In genomic region chr1:50961954-50962648, GRCm38 (mm10) we compare ENCODE assay signal across 8 mouse cellular contexts.
A peak's percentile ranks its signal among the peaks of the same experiment; 100 is the strongest.
DNase-seq lines count a peak whose midpoint lies in the region; ATAC-seq lines count a peak whose summit lies in the region.

No protein-coding gene starts in this region.

- H3K27me3 ChIP-seq in midbrain, embryonic 11.5 days (ENCODE audit: control insufficient read depth, insufficient read depth, low read length), result no peaks in the 10 kb centered on the region
- no peaks in the 10 kb centered on the region for H3K27me3 ChIP-seq in midbrain, embryonic 13.5 days
- H3K27me3 ChIP-seq in forebrain, embryonic 11.5 days (ENCODE audit: control insufficient read depth, insufficient read depth, low read length), result no peaks in the 10 kb centered on the region

- H3K27ac ChIP-seq in midbrain, embryonic 11.5 days (ENCODE audit: low read depth, low read length), result no peak overlapping the region
- H3K27ac ChIP-seq in midbrain, embryonic 13.5 days, result no peak overlapping the region
- no peak overlapping the region for H3K27ac ChIP-seq in forebrain, embryonic 11.5 days (ENCODE audit: low read depth, low read length)

- H3K9ac ChIP-seq in midbrain, embryonic 11.5 days (ENCODE audit: low read length), result no peak overlapping the region
- no peak overlapping the region for H3K9ac ChIP-seq in midbrain, embryonic 13.5 days (replicated peaks)
- H3K9ac ChIP-seq in forebrain, embryonic 11.5 days (ENCODE audit: low read length), result no peak overlapping the region

- no peak overlapping the region for H3K4me3 ChIP-seq in midbrain, embryonic 11.5 days (ENCODE audit: low read depth, low read length)
- H3K4me3 ChIP-seq in midbrain, embryonic 13.5 days (replicated peaks), result no peak overlapping the region
- H3K4me3 ChIP-seq in forebrain, embryonic 11.5 days (ENCODE audit: low read depth, low read length), result no peak overlapping the region

- no peaks in the 10 kb centered on the region for H3K36me3 ChIP-seq in midbrain, embryonic 11.5 days (ENCODE audit: control insufficient read depth, insufficient read depth, low read length)
- no peaks in the 10 kb centered on the region for H3K36me3 ChIP-seq in midbrain, embryonic 13.5 days
- H3K36me3 ChIP-seq in forebrain, embryonic 11.5 days (ENCODE audit: control insufficient read depth, insufficient read depth, low read length), result no peaks in the 10 kb centered on the region

- H3K4me1 ChIP-seq in midbrain, embryonic 11.5 days (ENCODE audit: control insufficient read depth, insufficient read depth, low read length), result no peaks in the 10 kb centered on the region
- no peaks in the 10 kb centered on the region for H3K4me1 ChIP-seq in midbrain, embryonic 13.5 days (replicated peaks)
- H3K4me1 ChIP-seq in forebrain, embryonic 11.5 days (replicated peaks; ENCODE audit: control insufficient read depth, insufficient read depth, low read length), result no peaks in the 10 kb centered on the region

- ATAC-seq in midbrain, embryonic 11.5 days (ENCODE audit: low FRiP score), result 0 out of 2 replicates have a peak, but pooled peaks have one; percentile 27
- ATAC-seq in midbrain, embryonic 13.5 days, result no peak
- ATAC-seq in forebrain, embryonic 11.5 days (replicated peaks; ENCODE audit: low FRiP score), result 0 out of 2 replicates have a peak, but pooled peaks have one; percentile 46
- ATAC-seq in hematopoietic stem cell, adult 5-6 weeks (replicated peaks in 1 of 2; ENCODE audit: insufficient read depth in 1 of 2, low FRiP score in 2 of 2, low TSS enrichment in 1 of 2, low read depth in 1 of 2, poor library complexity in 2 of 2, severe bottlenecking in 2 of 2), result peak; percentile 85 to 87

- 57% methylated on average over 5 of the region's 5 CpGs for WGBS in midbrain, embryonic 11.5 days
- 48% methylated on average over 5 of the region's 5 CpGs for WGBS in midbrain, embryonic 13.5 days
- 53% methylated on average over 5 of the region's 5 CpGs for WGBS in forebrain, embryonic 11.5 days

- H3K4me2 ChIP-seq in midbrain, embryonic 11.5 days, result no peak overlapping the region
- no peak overlapping the region for H3K4me2 ChIP-seq in midbrain, embryonic 13.5 days (replicated peaks)
- no peak overlapping the region for H3K4me2 ChIP-seq in forebrain, embryonic 11.5 days (ENCODE audit: low read depth, low read length, severe bottlenecking)

- H3K9me3 ChIP-seq in midbrain, embryonic 11.5 days (ENCODE audit: control insufficient read depth, low read length), result no peaks in the 10 kb centered on the region
- no peaks in the 10 kb centered on the region for H3K9me3 ChIP-seq in midbrain, embryonic 13.5 days
- H3K9me3 ChIP-seq in forebrain, embryonic 11.5 days (ENCODE audit: control insufficient read depth, low read length), result no peaks in the 10 kb centered on the region

- peak; percentile 91 for DNase-seq in midbrain, embryonic 11.5 days (ENCODE audit: low spot score, missing footprints)
- peak; percentile 21 for DNase-seq in c-Kit-positive CD71-positive TER-119-positive erythroid progenitor cells, embryonic 14.5 days (ENCODE audit: low spot score)
- peak; percentile 51 for DNase-seq in forebrain, embryonic 11.5 days (ENCODE audit: low spot score)
- DNase-seq in layer of hippocampus, adult 18-20 months (ENCODE audit: low spot score in 2 of 2), result peak; percentile 54 to 88
- DNase-seq in lung, postnatal 25 days (ENCODE audit: low spot score), result peak; percentile 83
- peak; percentile 77 for DNase-seq in telencephalon, adult 2 months (ENCODE audit: low read depth, low spot score)

Comparison
In these comparisons a context has a peak if more than half of its experiments do, and no peak if none do; other contexts are left out.
1. DNase-seq: peak in every context shown above with its lines; median percentile 91 in midbrain, embryonic 11.5 days; 83 in lung, postnatal 25 days; 77 in telencephalon, adult 2 months; 71 in layer of hippocampus, adult 18-20 months; 51 in forebrain, embryonic 11.5 days; 21 in c-Kit-positive CD71-positive TER-119-positive erythroid progenitor cells, embryonic 14.5 days.